ENCODE assay signal across 8 mouse cellular contexts in the genomic region with DNA sequence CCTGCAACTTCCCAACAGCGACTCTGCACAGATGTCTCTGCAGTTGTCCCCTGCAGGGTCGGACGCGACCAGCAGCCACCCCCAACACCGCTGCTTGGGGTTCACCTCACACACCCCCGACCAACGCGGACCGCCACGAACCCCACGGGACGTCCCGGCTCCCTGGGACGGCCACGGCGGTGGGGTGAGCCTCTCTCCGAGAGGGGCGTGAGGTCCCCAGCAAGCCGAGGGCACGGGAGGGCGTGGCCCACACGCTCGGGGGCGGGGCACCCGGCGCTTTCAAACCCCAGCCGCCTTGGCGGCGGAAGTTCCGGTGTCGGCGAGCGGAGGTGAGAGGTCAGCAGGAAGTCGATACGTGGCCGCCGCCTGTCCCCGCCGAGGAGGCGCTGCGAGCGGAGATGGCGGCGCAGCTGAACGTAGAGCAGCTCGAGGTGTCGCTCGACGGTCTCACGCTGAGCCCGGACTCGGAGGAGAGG. TPM values are rescaled to one million over a fixed set of nuclear protein-coding genes. Genes with fewer than 3 reads are reported as not detected.
A peak's percentile ranks its signal among the peaks of the same experiment; 100 is the strongest.
DNase-seq lines count a peak whose midpoint lies in the region; ATAC-seq and TF ChIP-seq lines count a peak whose summit lies in the region.

A gene (plus strand): TSS at position 340 of the 476 bp plus-strand sequence.

- TF ChIP-seq EP300 in liver, embryonic 14.5 days (IDR thresholded peaks at IDR 0.05; ENCODE audit: low read depth): no peak
- TF ChIP-seq EP300 in stomach, postnatal 0 days (optimal IDR thresholded peaks at IDR 0.05): no peak

- H3K9me3 ChIP-seq in forebrain, embryonic 10.5 days: no peaks in the 10 kb centered on the region
- H3K9me3 ChIP-seq in heart, embryonic 15.5 days (replicated peaks): no peaks in the 10 kb centered on the region
- H3K9me3 ChIP-seq in liver, embryonic 14.5 days (ENCODE audit: control insufficient read depth, low read length): no peaks in the 10 kb centered on the region
- H3K9me3 ChIP-seq in neural tube, embryonic 11.5 days (ENCODE audit: control insufficient read depth, low read length): no peaks in the 10 kb centered on the region
- no peaks in the 10 kb centered on the region for H3K9me3 ChIP-seq in stomach, postnatal 0 days (ENCODE audit: control insufficient read depth, low read length)

- peak within 1 kb of the TSS; percentile 69 for H3K4me2 ChIP-seq in heart, embryonic 15.5 days
- H3K4me2 ChIP-seq in liver, embryonic 14.5 days (ENCODE audit: low read depth): peak within 1 kb of the TSS; percentile 98
- H3K4me2 ChIP-seq in neural tube, embryonic 11.5 days (ENCODE audit: low read depth): peak within 1 kb of the TSS; percentile 76
- H3K4me2 ChIP-seq in stomach, postnatal 0 days (replicated peaks; ENCODE audit: low read depth): peak within 1 kb of the TSS; percentile 79

- peak; percentile 82 for DNase-seq in c-Kit-negative CD71-positive TER-119-positive erythroid progenitor cells, embryonic 14.5 days (ENCODE audit: low read depth, low spot score)
- peak; percentile 93 for DNase-seq in forebrain, embryonic 10.5 days (ENCODE audit: extremely low spot score, low spot score)
- peak; percentile 92 to 96 for DNase-seq in kidney, postnatal 25 days
- peak; percentile 83 to 86 (median 85) for DNase-seq in liver, embryonic 14.5 days (ENCODE audit: low read depth in 3 of 3, low spot score in 3 of 3)
- DNase-seq in neural tube, embryonic 11.5 days (ENCODE audit: low spot score): peak; percentile 95
- DNase-seq in stomach, postnatal 0 days (ENCODE audit: low spot score): peak; percentile 94

- H3K27me3 ChIP-seq in forebrain, embryonic 10.5 days (ENCODE audit: poor library complexity, severe bottlenecking): no peaks in the 10 kb centered on the region
- no peaks in the 10 kb centered on the region for H3K27me3 ChIP-seq in heart, embryonic 15.5 days
- no peaks in the 10 kb centered on the region for H3K27me3 ChIP-seq in liver, embryonic 14.5 days (ENCODE audit: control insufficient read depth, insufficient read depth, low read length)
- H3K27me3 ChIP-seq in neural tube, embryonic 11.5 days (ENCODE audit: control insufficient read depth, insufficient read depth, low read length): no peaks in the 10 kb centered on the region
- no peaks in the 10 kb centered on the region for H3K27me3 ChIP-seq in stomach, postnatal 0 days (ENCODE audit: control insufficient read depth, insufficient read depth, low read length)

- WGBS in forebrain, embryonic 10.5 days: under 1% methylated on average over 52 of the region's 52 CpGs
- under 1% methylated on average over 41 of the region's 52 CpGs for WGBS in heart, embryonic 15.5 days
- under 1% methylated on average over 52 of the region's 52 CpGs for WGBS in liver, embryonic 14.5 days (ENCODE audit: insufficient replicate concordance)
- 2% methylated on average over 40 of the region's 52 CpGs for WGBS in neural tube, embryonic 11.5 days
- under 1% methylated on average over 46 of the region's 52 CpGs for WGBS in stomach, postnatal 0 days

- H3K27ac ChIP-seq in forebrain, embryonic 10.5 days: peak within 1 kb of the TSS; percentile 93
- H3K27ac ChIP-seq in heart, embryonic 15.5 days: peak within 1 kb of the TSS; percentile 93
- H3K27ac ChIP-seq in liver, embryonic 14.5 days: peak within 1 kb of the TSS; percentile 78
- H3K27ac ChIP-seq in neural tube, embryonic 11.5 days (ENCODE audit: low read depth, low read length): peak within 1 kb of the TSS; percentile 86
- peak within 1 kb of the TSS; percentile 95 for H3K27ac ChIP-seq in stomach, postnatal 0 days (replicated peaks)

- peak within 1 kb of the TSS; percentile 98 for H3K9ac ChIP-seq in heart, embryonic 15.5 days
- peak within 1 kb of the TSS; percentile 87 for H3K9ac ChIP-seq in liver, embryonic 14.5 days (replicated peaks)
- peak within 1 kb of the TSS; percentile 95 for H3K9ac ChIP-seq in neural tube, embryonic 11.5 days (ENCODE audit: low read length)
- H3K9ac ChIP-seq in stomach, postnatal 0 days (ENCODE audit: low read length): peak within 1 kb of the TSS; percentile 94

- H3K4me3 ChIP-seq in forebrain, embryonic 10.5 days: peak within 1 kb of the TSS; percentile 100
- H3K4me3 ChIP-seq in heart, embryonic 15.5 days: peak within 1 kb of the TSS; percentile 97
- H3K4me3 ChIP-seq in liver, embryonic 14.5 days (ENCODE audit: insufficient read depth in 1 of 2, low read depth in 2 of 2, low read length in 2 of 2): peak within 1 kb of the TSS; percentile 81 to 97
- peak within 1 kb of the TSS; percentile 96 for H3K4me3 ChIP-seq in neural tube, embryonic 11.5 days (ENCODE audit: low read depth, low read length)
- H3K4me3 ChIP-seq in stomach, postnatal 0 days (ENCODE audit: low read depth, low read length): peak within 1 kb of the TSS; percentile 98

- H3K4me1 ChIP-seq in forebrain, embryonic 10.5 days: peaks cover 31% of the 10 kb centered on the region
- peaks cover 26% of the 10 kb centered on the region for H3K4me1 ChIP-seq in heart, embryonic 15.5 days (replicated peaks)
- peaks cover 40 to 44% of the 10 kb centered on the region in 2 experiments for H3K4me1 ChIP-seq in liver, embryonic 14.5 days (replicated peaks; ENCODE audit: control insufficient read depth in 2 of 2, insufficient read depth in 2 of 2, low read length in 1 of 2)
- peaks cover 13% of the 10 kb centered on the region for H3K4me1 ChIP-seq in neural tube, embryonic 11.5 days (ENCODE audit: control insufficient read depth, insufficient read depth, low read length)
- H3K4me1 ChIP-seq in stomach, postnatal 0 days (replicated peaks; ENCODE audit: control insufficient read depth, insufficient read depth): peaks cover 2% of the 10 kb centered on the region; the same call in 1 of the 2 replicates

- peak; percentile 37 for TF ChIP-seq CTCF in liver, embryonic 14.5 days (IDR thresholded peaks at IDR 0.05; ENCODE audit: low read depth)
- TF ChIP-seq CTCF in stomach, postnatal 0 days (IDR thresholded peaks at IDR 0.05; ENCODE audit: low read depth): peak; percentile 35; the same call in 1 of the 2 replicates

- peak; percentile 93 for ATAC-seq in CD4-positive, CD25-positive, alpha-beta regulatory T cell, adult 4 months
- peak; percentile 96 for ATAC-seq in heart, embryonic 15.5 days (replicated peaks; ENCODE audit: insufficient number of reproducible peaks, insufficient read depth, low FRiP score, low read depth)
- ATAC-seq in liver, embryonic 14.5 days (ENCODE audit: insufficient read depth): peak; percentile 89
- ATAC-seq in neural tube, embryonic 11.5 days (ENCODE audit: insufficient read depth, low FRiP score, low TSS enrichment): peak; percentile 93
- peak; percentile 93 for ATAC-seq in stomach, postnatal 0 days (ENCODE audit: low FRiP score, low TSS enrichment)

- no peaks in the 10 kb centered on the region for H3K36me3 ChIP-seq in forebrain, embryonic 10.5 days (replicated peaks)
- H3K36me3 ChIP-seq in heart, embryonic 15.5 days: no peaks in the 10 kb centered on the region
- no peaks in the 10 kb centered on the region for H3K36me3 ChIP-seq in liver, embryonic 14.5 days (replicated peaks; ENCODE audit: control insufficient read depth, insufficient read depth, low read depth)
- H3K36me3 ChIP-seq in neural tube, embryonic 11.5 days (ENCODE audit: control insufficient read depth, insufficient read depth, low read length): no peaks in the 10 kb centered on the region
- no peaks in the 10 kb centered on the region for H3K36me3 ChIP-seq in stomach, postnatal 0 days (ENCODE audit: control insufficient read depth, insufficient read depth, low read length)

RNA-seq across cellular contexts. Expression of the gene that starts here (rescaled TPM):
- 10 to 100 TPM; 11.2 to 16.1 TPM for polyA plus RNA-seq in CD4-positive, CD25-positive, alpha-beta regulatory T cell, adult 4 months (2017; shearing (Covaris generic))
- 14.7 and 17.0 TPM in 2 replicates for polyA plus RNA-seq in forebrain, embryonic 10.5 days (2016; fragmentation: Nextera tagmentation; extraction: Ambion mirVana)
- polyA plus RNA-seq in heart, embryonic 15.5 days (2015; fragmentation: Nextera tagmentation; extraction: Ambion mirVana): 16.9 and 20.0 TPM in 2 replicates
- 6.4 and 9.8 TPM in 2 replicates for polyA plus RNA-seq in liver, embryonic 14.5 days (2012; rRNA removed)
- 7.2 and 8.2 TPM in 2 replicates for polyA plus RNA-seq in liver, embryonic 14.5 days (2014; fragmentation: Nextera tagmentation; extraction: Ambion mirVana)
- 23.1 and 24.6 TPM in 2 replicates for polyA plus RNA-seq in neural tube, embryonic 11.5 days (2014; fragmentation: Nextera tagmentation; extraction: Ambion mirVana)
- 16.6 and 16.7 TPM in 2 replicates for polyA plus RNA-seq in stomach, postnatal 0 days (2015; fragmentation: Nextera tagmentation; extraction: Ambion mirVana)

Comparison
In these comparisons a context has a peak if more than half of its experiments do, and no peak if none do; other contexts are left out.
1. Peak in every context shown above with its lines: DNase-seq, ATAC-seq, H3K4me3 ChIP-seq and H3K27ac ChIP-seq.